Mouse (Mus musculus) ES-E14 (cell line): ENCODE results near the gene Sprr1a.

Experiments
- CHD2 ChIP-seq: IDR thresholded peaks from 2 replicates; pipeline ENCODE4 v1.6.1; 2014; ENCODE audit warnings: mild to moderate bottlenecking, low read depth, low read length, inconsistent platforms
- HCFC1 ChIP-seq: IDR thresholded peaks from 2 replicates; pipeline ENCODE4 v1.6.1; 2012; ENCODE audit warnings: low read length, inconsistent platforms, borderline replicate concordance; ENCODE audit not compliant: insufficient read depth
- MAFK ChIP-seq: IDR thresholded peaks from 2 replicates; pipeline ENCODE4 v1.6.1; 2014; ENCODE audit warnings: mild to moderate bottlenecking, low read depth, low read length, inconsistent platforms; ENCODE audit not compliant: insufficient read depth
- ZC3H11A ChIP-seq: IDR thresholded peaks from 2 replicates; pipeline ENCODE4 v1.6.1; 2012; ENCODE audit warnings: low read depth, mild to moderate bottlenecking, inconsistent platforms, low read length, borderline replicate concordance
- ZNF384 ChIP-seq: IDR thresholded peaks from 2 replicates; pipeline ENCODE4 v1.6.1; 2012; ENCODE audit warnings: low read depth, low read length, inconsistent platforms

DNA sequence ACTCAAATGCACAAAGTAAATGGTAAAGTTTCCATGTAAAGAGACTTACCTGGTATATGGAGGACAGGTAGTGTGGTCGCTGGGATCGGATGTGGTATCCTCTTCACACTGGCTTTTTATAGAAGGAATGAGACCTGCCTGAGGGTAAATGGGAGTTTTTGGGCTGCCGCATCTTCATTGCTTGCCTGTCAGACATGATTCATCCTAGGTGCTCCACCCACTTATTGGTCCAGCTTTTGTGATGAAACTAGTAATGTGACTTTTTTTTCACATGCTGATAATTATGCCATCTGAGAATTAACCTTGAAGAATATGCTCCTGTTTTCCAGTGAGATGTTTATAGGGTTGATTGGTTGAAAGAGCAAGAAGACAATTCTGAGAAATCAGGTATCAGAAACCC, 47.0 kb downstream of the Sprr1a start, which contains the start of gene Sprr1b:
- TF ChIP-seq MAFK, result no peak
- no peak for TF ChIP-seq CHD2
- TF ChIP-seq ZNF384, result no peak
- no peak for TF ChIP-seq HCFC1
- TF ChIP-seq ZC3H11A, result no peak
